Mouse (Mus musculus): Measurements from ENCODE around the gene Plekha6. TPM values are rescaled to one million over a fixed set of nuclear protein-coding genes. Genes with fewer than 3 reads are reported as not detected.

Plekha6 gene
- total RNA-seq (2022) = 10 to 100 TPM in 3 of 4 experiments, 1 to 10 TPM in 1; 6.6 to 15.1 (median 11.8) TPM

DNA sequence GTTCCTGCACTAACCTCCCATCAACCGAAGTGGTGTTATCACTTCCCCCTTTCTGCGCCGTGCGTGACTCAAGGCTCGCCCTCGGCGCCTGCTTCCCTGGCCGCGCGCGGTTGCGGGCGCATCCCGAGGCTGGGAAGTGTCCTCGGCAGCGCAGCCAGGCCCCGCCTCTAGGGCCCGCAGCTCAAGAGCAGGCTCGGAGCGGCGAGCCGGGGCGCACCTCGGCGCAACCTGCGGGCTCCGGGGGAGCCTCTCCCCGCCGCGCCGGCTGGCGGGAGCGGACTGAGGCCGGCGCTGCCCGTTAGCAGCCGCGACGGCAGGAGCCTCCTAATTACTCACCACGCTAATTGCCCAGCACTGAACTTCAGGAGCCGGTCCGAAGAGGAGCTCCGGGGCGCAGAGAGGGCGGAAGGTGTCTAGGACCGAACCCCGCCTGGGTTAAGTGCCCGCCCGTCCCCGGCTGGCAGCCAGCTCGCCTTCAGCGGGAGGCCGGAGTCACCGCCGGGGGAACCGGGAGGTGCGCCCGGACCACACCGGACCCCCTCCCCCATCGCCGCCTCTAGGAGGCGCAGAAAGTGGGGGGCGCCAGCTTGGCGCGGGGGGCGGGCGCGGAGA is at the start of gene Plekha6:
Gene Plekha6, plus strand, starts transcription at position 391 of the 612 bp plus-strand sequence.
- DNase-seq (ENCODE audit: low spot score in 2 of 2) = no peak

DNA sequence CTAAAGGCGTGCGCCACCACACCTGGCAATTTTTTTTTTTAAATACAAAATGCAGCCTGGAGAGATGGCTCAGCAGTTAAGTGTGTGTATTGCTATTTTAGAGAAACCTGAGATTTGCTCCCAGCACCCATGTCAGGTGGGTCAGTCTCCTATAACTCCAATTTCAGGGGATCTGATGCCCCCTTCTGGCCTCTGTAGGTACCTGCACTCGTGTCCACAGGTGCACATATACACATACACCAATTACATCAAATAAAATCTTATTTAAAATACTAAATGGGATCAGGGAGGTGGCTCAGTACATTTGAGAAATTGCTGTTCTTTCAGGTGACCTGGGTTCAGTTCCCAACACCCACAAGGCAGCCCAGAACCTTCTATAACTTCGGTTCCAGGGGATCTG is 47.9 kb upstream of the Plekha6 start:
- no peak for DNase-seq (ENCODE audit: low spot score in 2 of 2)

DNA sequence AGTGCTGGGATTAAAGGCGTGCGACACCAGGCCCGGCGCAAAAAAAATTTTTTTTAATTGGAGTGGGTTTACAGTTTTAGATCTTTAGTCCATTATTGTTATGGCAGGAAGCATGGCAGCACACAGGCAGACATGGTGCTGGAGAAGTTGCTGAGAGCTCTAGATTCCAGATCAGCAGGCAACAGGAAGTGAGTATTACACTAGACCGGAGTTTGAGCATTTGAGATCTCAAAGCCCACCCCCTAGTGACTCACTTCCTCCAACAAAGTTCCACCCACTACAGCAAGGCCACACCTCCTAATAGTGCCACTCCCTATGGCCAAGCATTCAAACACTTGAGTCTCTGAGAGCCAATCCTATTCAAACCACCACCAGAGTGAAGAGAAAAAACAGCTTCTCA is 45.9 kb upstream of the Plekha6 start:
- DNase-seq (ENCODE audit: low spot score in 2 of 2) = no peak

DNA sequence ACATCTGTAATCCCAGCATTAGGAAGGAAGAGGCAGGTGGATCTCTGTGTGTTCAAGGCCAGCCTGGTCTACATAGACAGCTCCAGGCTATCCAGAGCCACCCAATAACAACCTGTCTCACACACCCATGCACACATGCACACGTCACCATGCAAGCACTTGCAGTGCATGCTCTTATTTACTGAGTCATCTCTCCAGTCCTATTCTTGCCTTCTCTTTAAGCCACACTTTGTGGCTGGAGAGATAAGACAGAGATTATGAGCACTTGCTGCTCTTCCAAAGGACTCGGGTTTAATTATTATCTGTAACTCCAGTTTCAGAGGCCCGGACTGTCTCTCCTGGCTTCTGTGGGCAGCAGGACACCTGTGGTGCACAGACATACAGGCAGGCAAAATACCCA is 45.2 kb upstream of the Plekha6 start:
- no peak for DNase-seq (ENCODE audit: low spot score in 2 of 2)

DNA sequence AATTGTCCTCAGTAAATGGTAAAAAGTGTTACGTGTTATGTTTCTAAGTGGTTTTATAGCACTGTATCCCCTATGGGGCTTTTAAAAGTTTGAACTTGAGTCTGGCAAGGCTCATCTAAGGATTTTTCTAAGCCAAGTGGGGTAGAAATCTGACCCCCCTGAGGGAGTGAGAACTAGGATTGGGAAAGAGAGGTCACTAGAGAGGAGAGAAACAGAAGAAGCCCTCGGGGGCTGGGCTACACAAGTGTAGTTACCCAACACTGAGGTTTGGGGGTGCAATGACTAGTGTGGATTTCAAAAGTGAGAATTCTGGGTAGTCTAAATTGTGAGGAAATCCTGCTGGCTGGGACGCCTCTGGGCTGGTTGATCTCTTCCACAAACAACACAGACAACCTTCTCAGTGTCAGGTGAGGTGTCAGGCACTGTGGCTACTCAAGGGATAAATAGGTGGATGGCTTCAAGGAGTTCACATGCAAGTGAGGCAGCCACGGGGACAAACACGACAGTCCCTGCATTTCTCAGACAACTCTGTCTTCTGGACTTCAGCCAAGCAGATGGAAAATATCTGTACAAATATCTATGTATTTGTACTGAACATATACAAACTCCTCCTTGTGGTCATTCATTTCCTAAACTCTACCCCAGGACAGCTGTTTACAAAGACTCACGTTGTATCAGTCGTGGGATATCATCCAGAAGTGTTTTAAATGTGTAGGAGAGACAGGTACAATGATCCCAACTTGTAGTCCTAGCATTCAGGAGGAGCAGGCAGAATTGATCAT is 43.9 kb upstream of the Plekha6 start:
- DNase-seq (ENCODE audit: low spot score in 2 of 2) = no peak

DNA sequence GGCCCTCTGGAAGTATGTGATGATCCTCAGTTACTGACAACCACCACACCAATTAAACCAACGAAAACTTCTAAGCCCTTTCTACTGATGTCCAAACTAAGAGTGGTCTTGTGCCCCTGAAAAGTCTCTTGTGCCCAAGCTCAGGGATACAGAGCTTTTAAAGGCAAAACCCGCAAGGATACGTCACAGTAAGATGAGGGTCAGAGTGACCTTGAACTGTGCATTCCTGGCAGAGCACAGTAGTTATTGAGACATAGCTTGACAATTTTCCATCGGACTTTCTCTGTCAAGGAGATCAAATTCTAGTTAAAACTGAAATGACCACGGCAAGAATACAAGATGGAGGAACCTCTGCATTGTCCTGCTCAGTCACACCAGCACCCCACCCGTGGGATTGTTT is 42.8 kb upstream of the Plekha6 start:
- no peak for DNase-seq (ENCODE audit: low spot score in 2 of 2)

DNA sequence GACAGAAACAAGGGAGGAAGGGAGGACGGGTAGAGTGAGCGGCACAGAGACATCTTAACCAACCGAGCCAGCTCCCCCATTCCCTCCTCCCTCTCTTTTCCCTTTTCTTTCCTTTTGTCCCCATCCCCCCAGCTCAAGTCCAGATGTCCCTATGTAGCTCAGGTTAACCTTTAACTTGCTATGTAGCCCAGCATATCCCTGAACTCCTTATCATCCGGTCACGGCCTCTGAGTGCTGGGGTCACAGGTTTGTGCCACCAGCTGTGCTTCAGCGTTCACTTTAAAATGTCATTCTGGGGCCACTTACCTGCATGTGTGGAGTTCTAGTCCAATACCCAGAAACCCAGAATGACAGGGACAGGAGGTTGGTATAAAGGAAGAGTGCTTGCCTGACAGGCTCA is 39.9 kb upstream of the Plekha6 start:
- no peak for DNase-seq (ENCODE audit: low spot score in 2 of 2)

DNA sequence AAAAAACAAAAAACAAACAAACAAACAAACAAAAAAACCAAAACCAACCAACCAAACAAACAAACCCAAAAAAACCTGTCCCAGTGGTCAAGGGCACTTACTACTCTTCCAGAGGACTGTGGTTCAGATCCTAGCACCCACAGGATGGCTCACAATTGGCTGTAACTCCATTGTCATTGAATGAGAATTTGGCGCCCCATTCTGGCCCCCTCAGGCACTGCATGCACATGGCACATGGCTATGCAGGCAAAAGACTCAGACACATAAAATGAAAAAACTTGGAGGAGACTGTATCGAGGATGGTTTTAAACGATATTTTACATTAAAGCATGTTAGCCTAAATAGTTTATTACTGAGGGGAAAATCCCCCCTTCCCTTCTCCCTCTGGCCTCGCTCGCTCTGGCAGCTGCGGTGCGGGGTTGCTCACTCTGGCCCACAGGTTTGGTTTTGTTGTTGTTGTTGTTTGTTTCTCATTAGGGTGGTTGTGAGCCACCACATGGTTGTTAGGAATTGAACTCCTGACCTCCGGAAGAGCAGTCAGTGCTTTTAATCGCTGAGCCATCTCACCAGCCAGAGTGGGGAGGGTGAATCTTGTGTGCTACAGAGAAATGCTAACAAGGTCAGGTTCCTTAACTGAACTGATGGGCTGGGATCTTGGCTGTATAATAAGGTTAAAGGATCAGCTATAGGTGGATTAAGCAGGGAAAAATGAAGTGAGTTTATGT is 38.2 kb upstream of the Plekha6 start:
- no peak for DNase-seq (ENCODE audit: low spot score in 2 of 2)

DNA sequence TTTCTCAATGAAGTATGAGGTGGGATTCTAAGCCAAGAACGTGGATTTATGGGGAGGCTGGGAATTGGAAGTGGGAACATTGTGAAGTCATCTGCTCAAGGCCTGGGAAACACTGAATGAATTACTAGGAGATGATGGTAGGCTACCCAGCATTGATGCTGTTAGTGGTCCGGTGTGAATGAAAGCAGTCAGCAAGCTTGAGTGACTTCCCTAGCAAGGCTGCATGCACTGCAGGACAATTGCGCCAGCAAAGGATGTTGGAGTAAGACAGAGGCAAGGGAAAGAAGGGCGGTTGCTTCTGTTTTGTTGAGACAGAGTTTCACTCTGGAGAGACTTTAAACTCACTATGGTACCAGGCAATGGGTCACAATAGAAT is 37.7 kb upstream of the Plekha6 start:
- no peak for DNase-seq (ENCODE audit: low spot score in 2 of 2)

DNA sequence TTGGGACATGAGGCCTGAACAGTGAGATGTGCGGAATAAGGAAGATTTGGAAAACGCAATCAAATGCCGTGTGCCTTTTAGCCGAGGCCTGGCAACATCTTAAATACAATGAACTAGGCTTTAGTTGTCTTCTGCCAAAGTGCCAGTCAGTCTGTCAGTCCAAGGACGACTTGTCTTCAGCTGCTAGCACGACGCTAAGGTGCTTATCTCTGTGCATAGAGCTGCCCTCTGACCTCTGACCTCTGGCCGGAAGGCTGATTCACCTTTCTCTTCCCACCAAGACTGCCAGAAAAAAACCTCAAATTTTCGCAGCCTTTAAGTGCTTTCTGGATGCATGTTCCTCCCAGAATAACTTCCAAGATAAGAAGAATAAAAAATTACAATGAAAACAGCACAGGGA is 36.7 kb upstream of the Plekha6 start:
- DNase-seq (ENCODE audit: low spot score in 2 of 2) = no peak

DNA sequence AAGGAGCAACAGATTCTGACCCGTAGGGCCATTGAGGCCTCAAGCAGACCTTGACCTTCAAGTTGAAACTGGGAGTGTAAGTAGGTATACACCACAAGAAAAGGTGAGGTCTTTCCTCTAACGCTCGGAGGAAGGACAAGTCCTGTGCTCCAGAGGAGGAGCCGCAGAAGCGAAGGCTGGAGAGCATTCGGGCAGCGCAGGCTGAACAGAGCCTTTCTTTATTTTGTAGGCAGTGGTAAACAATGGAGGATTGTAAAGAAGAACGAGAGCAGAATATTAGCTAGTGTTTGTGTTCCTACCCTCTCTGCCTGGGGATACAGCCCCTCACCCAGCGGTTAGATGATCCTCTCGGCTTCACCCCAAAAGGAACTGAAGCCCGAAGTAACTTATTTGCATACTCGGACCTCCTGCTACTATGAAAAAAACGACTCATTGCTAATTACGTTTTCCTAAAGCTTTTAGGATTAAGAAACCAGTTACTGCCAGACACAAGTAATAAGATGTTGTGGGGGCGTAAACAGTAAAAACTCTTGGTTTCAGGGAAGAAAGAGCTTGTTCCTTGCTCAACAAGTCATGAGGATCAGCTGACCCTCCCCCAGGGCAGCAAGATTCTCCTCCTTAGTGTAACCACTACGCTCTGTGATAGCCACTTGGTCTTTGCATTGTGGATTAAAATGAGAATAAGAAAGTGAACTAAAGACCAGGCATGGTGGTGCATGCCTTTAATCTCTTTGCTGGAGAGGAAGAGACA is 34.4 kb upstream of the Plekha6 start:
- DNase-seq (ENCODE audit: low spot score in 2 of 2) = no peak

DNA sequence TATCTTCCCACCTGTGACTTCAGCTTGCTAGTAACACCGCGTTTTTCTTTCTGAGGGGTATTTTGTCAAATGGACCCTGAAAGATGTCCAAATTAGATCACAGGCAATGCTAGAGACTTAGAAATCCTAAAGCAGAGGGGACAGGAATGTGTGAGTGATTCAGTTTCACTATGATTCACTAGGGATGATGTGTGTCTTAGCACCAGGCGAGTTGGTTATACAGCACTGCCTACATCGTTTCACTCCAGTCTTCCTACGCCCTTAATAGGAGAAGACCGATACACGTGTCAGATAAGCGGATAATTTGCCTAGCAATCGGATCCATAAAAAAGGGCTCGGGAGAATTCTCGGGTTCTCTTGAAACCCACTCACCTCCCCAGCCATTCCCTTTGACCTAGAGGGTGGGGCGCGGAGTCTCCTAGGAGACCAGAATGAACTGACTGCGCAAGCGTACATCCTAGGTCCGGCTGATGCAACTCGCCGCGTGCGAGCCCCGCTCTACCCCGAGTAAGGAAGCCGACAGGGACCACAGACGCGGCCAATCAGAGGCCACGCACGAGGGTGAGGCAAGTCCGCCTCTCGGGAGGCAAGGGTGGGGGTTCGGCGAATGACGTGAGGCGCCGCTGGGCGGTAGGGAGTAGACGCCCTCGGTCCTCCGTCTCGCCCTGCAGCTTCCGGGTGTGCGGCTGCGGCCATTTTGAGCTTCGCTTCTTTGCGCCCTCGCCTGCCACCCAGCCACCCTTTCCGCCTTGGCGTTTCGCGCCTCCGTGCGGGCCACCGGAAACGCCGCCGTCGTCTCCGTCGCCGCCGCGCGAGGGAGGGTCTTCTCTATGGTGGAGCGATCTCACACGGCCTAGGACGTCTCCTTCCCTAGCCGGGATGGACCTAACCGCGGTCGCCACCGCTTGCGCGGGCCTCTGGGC is 33.1 kb upstream of the Plekha6 start, which contains the start of gene Ppp1r15b:
Gene Ppp1r15b, plus strand, starts transcription at position 506 of the 923 bp plus-strand sequence.
- peak; percentile 97 to 99 for DNase-seq (ENCODE audit: low spot score in 2 of 2)

DNA sequence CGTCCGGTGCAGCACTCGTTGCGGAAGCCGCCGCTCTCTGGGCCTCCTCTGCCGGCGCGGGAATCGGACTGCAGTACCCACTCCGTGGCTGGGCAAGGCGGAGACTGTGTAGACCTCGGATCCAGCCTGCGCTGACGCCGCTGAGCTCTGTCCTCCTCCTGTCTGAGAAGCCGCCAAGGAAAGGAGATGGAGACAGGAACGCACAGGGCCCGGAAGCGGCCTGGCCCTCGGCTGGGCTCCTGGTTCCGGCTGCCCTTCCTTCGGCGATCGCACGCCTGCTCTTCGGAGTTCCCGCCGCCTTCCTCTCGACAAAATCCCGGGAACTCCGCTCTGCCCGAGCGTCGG is 32.5 kb upstream of the Plekha6 start:
- no peak for DNase-seq (ENCODE audit: low spot score in 2 of 2)

DNA sequence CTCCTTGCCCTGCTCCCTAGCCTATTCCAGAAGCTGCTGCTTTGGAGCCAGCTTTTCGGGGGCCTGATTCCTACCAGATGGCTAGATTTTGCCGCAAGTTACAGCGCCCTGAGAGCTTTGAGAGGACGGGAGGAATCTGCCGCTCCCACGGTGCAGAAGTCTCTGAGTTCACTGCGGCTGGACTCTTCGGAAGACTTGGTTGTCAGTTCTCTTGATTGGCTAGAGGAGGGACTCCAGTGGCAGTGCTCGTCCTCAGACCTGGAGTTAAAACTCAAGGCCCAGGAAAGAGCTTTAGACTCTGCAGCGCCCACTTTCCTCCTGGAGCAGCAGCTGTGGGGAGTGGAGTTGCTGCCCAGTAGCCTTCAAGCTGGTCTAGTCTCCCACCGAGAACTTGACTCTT is 32.1 kb upstream of the Plekha6 start:
- DNase-seq (ENCODE audit: low spot score in 2 of 2) = no peak

DNA sequence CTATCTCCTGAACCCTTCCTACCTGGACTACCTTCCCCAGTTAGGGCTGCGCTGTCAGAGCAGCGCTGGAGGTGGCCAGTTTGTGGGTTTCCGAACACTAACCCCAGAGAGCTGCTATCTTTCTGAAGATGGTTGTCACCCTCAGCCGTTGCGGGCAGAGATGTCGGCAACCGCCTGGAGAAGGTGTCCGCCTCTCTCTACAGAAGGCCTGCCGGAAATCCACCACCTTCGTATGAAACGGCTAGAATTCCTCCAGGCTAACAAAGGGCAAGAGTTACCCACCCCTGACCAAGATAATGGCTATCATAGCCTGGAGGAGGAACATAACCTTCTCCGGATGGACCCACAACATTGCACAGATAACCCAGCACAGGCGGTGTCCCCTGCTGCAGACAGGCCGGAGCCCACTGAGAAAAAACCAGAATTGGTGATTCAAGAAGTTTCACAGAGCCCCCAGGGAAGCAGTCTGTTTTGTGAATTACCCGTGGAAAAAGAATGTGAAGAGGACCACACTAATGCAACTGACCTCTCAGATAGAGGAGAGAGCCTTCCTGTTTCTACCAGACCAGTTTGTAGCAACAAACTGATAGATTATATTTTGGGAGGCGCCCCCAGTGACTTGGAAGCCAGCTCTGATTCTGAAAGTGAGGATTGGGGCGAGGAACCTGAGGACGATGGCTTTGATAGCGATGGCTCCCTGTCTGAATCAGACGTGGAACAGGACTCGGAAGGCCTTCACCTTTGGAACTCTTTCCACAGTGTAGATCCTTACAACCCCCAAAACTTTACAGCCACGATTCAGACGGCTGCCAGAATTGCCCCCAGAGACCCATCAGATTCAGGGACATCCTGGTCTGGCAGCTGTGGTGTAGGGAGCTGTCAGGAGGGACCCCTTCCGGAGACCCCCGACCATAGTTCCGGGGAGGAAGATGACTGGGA is 31.4 kb upstream of the Plekha6 start:
- no peak for DNase-seq (ENCODE audit: low spot score in 2 of 2)

DNA sequence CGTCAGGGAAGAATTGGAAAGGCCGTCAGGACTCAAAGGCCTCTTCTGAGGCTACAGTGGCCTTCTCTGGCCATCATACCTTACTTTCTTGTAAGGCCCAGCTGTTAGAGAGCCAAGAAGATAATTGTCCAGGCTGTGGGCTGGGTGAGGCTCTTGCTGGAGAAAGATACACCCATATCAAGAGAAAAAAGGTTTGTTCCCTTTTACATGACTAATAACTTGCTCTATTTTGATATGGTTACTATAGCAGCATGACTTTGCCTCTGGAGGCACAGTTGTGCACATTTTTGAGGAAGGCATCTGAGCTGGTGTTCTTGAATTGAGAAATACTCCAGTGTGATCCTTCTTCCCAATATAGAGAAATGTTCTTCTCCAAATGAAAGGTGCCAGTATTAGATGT is 30.6 kb upstream of the Plekha6 start:
- no peak for DNase-seq (ENCODE audit: low spot score in 2 of 2)

DNA sequence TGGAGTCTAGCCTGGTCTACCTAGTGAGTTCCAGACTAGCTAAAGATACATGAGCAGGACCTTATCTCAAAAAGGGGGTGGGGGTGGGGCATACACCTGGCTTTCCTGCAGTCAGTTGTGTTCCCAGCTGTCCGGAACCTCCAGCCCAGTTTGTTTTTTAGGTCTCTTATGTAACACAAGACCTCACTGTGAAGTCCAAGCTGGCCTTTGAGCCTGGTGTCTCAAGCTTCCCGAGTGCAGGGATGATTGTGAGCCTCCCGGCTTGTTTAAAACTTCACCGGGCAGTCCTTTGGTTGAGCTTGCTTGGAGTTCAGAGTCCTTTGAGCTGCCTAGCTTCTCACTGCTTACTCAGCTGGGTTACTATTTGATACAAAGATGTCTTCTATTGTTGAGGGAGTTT is 29.9 kb upstream of the Plekha6 start:
- DNase-seq (ENCODE audit: low spot score in 2 of 2) = no peak

DNA sequence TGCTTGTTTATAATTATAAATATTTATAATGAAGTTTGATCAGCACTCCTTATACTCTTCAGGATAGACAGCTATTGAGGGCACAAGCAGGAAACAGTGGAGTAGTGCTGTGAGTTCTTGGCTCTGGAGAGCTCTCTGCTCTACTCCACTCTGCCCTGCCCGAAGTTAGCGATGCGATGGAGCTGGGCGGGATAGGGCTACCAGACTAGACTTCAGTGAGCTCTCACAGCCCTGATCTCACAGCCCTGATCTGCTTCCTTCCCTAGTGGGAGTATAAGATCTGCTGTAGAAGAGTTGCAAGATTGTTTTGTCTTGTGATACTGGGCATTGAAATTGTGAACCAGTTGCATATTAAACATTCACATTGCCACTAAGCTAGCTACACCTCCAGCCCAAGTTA is 29.1 kb upstream of the Plekha6 start:
- DNase-seq (ENCODE audit: low spot score in 2 of 2) = no peak

DNA sequence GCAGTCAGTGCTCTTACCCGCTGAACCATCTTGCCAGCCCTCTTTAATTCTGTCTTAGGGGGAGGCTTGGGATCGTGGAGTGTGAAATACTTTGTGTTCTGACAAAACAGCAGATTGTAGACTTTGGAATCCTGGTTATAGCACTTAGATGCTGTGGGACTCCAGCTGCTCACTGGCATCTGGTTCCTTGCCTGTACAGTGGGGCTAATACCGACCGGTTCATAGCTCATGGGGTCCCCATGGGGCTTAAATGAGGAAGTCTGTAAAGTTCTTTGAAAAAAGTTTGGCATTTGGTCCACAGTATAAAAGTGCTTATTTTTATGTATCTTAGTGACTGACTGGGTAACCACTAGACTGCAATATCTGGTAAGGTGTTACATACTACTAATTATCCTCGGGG is 28.2 kb upstream of the Plekha6 start:
- DNase-seq (ENCODE audit: low spot score in 2 of 2) = no peak

DNA sequence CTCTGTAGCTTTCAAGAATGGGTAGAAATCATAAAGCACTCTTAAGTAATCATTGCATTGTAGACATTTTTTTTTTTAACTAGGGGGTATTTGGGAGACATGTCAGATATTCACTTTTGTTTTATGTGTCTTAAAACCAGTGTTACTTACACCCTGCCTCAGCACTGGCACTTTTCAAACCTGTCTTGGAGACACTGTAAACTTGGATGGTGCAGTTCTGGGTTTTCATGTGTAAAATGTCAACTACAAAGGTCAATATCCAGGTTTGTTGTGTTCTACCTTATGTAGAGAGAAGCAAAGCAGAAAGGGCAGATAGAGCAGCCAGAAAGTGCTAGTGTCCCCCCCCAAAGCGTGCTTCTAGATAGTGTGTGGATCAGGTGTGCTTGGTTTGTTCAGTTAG is 25.6 kb upstream of the Plekha6 start:
- no peak for DNase-seq (ENCODE audit: low spot score in 2 of 2)

Data from gastrocnemius, adult 8-10 months (tissue).